Mouse (Mus musculus) 416B (cell line): Measurements from ENCODE around the gene Sec61g.
"Not testable (repeated sequence)": the region's sequence is repeated elsewhere in the genome, so short reads cannot be mapped to it uniquely, and the experiment has no call there.

ENCODE experiments used
- DNase-seq: peaks from one replicate; pipeline ENCODE4 v3.0.0; 2011; ENCODE audit warnings: low read depth

The Sec61g gene

DNA sequence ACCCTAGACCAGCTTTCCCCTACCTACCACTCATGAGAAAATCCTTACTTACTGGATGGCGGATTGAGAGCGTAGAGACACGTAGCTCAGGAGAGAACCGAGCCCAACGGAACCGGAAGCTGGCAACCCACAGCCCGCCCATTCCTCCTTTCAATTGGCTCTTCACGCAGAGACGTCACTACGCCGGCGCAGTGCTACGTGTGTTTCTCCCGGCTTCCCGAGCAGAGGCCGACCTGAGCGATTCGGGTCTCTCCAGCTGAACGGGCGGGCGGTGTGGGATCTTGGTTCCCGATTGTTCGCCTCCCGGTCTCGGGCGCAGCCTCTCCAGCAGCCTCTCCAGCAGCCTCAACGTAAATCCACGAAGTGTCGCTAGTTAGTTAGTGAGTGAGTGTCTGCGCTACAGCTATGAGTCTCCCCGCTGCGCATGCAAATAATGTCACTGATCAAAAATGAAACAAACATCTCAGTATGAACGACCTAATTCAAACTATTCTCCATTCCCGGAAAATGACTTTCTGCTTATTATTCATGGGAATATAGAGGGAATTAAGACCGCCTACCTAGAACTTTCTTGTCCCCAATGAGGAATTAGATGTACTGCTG is at the start of gene Sec61g:
Gene Sec61g (minus strand): TSS at position 433 of the 603 bp plus-strand sequence.
- DNase-seq: peak; percentile 91

DNA sequence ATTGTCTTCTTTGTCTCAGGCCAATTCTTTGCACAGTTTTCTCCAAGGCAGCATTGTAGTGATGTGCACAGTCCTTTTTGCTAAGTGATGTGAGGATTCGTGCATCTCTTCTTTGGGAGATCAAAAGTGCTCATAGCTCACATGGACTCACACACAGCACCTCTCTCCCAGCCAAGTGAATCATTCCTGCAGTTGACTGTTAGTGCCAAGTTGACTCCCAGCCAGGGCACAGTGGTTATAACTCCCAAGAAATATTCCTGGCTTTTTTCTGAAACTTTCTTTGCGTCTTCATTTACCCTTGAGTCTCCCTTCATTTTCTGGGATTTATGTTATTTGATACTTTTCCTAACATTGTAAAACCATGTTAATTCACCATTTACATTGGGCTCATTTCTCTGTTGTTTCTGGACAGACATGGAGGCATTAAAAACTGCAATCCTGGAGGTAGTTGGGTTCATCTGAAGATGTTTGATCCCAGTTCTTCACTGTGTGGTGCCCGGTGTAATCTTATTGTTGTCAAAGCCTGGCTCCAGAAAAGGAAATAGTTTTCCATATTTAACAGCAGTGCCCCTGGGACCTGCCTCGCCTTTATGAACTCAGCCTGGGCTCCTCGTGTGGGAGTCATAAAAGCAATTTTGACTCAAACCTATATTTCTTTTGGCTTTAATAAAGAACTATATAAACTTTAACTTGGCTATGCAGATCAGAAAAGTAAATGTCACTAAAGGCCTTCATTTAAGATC is 38.3 kb upstream of the Sec61g start:
- no peak for DNase-seq

DNA sequence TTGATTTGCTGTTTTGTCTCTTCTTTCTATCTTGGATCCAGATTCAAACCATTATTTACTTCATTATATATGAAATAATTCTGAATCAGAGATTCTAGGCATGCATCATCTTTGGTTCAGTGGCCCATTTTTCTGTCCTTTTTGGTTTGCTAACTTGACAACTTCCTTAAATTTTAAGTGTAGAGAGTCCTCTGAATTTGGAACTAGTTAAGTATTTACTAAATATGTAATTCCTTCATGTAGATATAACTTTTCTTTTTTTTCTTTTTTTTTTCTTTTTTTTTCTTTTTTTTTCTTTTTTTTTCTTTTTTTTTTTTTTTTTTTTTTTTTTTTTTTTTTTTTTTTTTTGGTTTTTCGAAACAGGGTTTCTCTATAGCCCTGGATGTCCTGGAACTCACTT is 29.1 kb upstream of the Sec61g start:
- DNase-seq: no peak

DNA sequence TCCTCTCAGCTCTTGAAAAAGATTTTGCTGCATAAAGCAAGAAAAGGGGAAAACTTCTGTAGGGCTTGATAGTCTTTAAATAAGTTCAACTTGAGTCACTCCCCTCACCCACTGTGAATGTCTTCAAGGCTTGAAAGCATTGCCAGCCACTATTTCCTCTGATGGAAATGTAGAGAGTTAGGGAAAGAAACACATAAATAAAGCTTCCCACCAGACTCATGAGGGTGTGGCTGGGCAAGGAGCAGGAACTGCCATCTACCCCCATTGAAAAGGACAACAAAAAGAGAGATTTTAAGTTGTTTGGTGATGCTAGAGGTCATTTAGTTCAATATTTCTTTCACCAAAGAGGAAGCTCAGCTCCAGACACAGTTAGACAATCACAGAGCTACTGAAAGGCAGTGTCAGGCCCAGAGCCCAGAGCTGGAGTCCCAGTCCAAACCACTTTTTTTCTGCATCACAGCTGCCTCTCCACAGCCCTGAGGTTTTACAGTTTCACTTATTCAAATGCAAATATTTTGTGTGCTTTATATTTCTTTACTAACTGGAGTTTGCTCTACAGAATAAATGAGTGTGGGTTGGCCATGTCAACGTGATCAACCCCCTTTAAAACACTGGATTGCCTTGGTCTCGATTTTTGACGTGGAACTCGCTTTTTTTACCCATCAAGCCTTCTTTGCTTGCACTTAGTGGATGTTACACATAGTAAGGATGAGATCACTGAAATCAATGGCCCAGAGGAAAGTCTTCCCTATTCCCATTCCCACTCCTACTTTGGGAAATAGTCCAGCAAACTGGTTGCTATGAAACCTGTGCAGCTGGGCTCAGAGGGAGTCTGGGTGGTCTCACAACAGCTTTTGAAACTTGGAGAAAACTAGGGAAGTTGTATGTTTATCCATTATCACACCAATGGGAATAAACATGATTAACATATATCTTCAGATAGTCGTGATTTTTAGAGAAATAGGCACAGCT is 26.6 kb upstream of the Sec61g start:
- no peak for DNase-seq

DNA sequence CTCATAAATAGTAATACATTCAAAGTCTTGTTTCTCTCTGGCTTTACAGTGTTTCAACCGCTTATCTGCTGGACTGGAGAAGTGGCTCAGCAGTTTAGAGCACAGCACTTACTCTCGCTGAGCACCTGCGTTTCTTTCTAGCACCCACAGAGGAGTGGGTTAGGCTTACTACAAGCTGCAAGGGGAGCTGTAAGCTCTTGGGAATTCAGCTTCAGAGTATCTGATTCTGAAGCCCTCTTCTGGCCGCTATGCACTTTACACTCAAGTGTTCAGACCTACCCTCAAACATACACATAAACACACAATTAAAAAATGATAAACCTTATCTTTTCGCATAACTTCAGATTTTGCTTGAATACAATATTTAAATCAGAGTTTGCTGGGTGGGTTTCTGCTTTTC is 24.6 kb upstream of the Sec61g start:
- peak; percentile 54 for DNase-seq

DNA sequence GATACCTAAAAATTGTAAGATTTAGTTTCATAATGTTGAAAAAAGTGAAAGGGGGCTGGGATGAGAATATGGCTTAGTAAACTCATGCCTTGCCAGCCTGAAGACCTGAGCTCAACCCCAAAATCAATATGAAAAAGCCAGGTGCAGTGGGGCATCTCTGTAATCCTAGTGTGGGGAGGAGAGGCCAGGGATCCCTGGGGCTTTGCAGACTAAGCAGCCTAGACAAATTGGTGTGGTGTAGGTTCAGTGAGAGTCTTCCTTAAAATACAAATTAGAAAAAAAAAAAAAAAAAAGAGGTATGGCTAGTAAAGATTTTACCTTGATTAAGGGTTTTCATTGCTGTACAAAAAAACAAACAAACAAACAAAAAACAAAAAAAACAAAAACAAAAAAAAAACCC is 20.6 kb upstream of the Sec61g start:
- DNase-seq: no peak

DNA sequence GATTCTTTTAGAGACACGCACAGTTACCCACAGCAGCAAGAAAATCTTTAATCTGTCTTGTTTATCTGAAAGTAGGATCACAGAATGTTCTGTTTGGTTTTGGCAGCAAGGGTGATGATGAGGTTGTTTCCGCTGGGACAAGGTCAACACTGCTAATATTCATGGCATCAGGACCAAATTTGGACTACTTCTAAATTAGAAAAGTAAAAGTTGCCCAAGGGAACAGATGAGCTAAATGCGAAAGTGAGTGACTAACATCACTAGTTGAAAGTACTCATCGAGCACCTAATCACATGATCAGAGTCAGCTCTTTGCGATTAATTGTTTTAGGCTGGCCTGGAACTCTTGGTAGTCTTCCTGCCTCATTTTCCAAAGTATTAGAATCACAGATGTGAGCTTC is 20.1 kb upstream of the Sec61g start:
- no peak for DNase-seq

DNA sequence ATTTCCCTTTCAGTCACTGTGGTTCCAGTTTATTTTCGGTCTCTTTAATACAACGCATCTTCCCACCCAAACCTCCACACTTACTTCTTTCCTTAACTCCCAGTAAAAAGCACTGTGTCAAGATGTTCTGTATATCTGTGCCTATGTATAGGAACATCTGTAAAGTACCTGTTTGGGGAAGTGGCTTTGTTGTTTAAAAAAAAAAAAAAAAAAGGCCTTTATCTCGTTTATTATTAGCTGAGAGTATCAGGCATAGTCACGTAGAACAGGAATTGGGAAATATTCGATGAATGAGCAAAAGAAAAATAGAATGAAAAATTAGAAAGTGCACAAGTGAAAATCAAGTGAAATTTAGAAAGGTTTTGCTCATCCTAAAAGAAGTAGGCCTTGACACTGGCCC is 19.5 kb upstream of the Sec61g start:
- DNase-seq: no peak

DNA sequence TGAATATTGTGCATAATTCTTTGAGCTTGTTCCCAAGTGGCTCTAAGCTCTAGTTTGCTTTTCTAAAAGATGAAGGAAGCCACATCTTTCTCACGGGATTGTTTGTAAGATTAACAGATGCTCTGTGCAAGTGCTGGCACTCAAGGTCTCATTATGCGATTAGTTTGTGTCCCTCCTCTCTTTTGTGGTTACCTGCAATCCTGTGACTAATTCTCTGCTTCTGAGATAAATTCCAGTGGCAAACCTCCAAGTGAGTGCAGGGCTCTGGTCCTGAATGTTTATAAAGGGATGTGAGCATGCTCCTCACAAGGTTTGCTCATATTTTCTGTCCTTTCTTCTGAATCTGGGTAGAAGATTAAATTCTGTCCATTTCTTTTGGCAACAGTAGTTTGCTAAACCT is 18.2 kb upstream of the Sec61g start:
- DNase-seq: peak; percentile 49

DNA sequence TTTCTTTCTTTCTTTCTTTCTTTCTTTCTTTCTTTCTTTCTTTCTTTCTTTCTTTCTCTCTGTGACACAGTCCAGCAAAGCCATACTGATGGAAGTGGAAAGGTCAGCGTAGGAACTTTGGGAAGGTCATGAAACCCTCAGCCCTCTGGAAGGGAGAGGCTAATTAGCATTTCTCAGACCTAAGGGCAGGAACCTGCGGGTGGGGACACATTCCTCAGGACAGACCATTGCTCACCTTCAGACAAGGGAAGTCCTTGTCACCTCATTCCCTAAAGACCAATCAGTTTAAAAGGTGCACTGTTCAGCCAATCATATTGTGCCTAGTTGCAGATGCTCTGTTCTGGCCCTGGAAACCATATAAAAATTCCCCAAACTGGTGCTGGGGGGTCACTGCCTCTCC is 17.4 kb upstream of the Sec61g start:
- no peak for DNase-seq

DNA sequence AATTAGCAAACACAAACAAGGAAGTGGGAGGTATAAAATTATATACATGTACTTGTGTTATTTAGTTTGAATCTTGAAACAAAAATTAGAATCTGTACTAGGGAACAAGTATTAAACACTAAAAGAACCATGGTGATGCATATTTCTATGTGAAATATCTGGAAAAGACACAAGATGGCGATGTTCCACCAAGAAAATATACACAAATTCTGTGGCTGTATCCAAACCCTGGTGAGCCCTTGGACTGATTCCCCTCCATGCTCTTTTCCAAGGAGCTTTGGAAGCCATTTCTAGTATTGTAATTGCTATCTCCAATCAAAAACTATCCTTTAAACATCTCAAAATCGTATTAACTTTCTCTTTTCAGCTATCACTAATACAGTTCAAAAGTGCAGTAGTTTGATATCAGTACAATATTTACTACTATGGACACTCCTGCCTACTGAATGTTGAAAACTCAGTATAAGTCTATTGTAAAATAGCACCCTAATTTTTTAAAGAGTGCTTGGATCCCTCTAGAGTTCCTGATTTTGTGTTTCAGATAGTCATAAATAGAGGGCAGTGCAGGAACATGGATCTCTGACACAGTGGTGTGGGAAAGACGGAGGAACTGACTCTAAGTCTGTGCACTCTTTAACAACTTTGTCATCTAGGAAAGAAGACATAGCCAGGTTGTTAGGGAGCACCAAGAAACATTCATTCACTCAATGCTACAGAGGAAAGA is 16.8 kb upstream of the Sec61g start:
- peak; percentile 57 for DNase-seq

DNA sequence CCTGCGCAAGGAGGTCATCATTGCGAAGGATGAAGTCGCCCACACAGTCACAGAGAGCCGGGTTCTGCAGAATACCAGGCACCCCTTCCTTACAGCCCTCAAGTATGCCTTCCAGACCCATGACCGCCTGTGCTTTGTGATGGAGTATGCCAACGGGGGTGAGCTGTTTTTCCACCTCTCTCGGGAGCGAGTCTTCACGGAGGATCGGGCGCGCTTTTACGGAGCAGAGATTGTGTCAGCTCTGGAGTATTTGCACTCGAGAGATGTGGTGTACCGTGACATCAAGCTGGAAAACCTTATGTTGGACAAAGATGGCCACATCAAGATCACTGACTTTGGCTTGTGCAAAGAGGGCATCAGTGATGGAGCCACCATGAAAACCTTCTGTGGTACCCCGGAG is 6.8 kb upstream of the Sec61g start:
- not testable (repeated sequence) for DNase-seq

DNA sequence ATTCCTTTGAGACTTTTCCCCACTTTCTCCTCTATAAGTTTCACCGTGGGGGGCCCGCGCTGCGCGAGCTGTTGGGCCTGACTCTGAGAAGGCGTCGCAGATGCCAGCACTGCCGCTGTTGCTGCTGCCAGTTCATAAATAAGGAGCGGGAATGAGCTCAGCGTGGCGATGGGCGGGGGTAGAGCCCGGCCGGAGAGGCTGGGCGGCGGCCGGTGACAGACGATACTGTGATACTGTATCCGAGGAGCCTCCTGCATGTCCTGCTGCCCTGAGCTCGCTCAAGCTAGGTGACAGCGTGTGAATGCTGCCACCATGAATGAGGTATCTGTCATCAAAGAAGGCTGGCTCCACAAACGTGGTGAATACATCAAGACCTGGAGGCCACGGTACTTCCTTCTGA is 5.9 kb upstream of the Sec61g start:
- DNase-seq: not testable (repeated sequence)

DNA sequence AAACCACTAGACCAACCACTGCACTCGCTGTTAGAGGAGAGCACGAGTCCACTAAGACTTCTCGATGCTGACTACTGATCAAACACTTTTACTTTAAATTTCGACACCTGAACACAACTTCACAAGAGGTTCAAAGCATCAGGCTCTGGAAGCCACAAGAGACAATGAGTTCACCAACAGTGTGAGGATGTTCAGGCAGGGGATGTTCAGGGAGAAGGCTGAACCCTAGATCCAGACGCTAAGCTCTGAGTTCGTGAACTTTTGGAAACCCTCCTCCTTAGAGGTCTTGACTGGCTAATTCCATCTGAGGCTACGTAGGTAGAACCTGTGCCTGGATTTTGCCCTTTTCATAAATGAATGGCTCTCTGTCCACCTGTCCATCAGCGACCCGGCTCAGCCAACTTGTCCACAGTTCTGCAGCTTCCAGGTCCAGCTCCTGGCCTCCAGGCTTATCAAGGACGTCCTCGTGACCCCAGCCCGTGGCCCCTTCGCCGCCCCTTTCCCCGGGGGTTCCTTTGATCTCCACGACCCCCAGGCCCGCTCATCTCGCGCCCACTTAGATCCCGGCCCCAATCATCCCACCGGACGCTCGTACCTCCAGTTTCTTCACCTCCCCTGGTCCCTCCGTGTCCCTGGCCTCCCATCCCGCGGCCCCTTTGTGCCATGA is 766 bp downstream of the Sec61g start:
- DNase-seq: peak; percentile 42

DNA sequence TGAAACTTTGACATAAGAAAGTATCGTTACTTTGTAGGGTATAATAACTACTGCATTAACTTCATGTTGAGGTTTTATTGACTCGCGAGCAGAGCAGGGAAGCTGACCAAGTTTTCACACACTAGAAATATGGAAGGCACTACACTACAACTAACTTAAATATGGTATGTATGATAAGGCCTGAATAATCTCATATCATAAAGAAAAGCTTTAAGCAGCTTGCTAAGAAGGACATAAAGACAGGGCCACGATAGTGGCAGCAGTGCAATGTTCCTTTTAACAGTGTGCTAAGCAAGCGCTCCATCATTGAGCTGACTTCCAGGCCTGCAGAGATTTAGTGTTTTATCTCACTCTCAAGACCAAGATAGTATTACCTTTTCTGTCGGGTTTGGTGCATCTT is 2.3 kb downstream of the Sec61g start:
- no peak for DNase-seq

DNA sequence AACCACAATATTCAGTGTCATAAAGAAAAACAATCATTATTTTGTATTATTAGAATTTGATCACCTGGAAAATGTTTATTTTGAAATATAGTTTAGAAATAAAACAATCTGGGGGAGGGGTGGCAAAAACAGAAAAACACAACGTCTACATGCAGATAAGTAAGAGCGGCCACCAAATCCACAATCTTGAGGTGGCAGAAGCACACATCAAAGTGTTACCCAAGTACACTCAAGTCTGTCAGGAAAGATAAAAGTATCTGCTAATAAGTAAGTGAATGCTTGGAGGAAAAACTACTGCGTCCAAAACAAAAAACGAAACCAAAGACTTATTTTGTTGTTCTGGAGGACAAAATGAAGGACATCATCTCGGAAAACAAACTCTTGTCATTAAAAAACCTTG is 5.1 kb downstream of the Sec61g start:
- no peak for DNase-seq

DNA sequence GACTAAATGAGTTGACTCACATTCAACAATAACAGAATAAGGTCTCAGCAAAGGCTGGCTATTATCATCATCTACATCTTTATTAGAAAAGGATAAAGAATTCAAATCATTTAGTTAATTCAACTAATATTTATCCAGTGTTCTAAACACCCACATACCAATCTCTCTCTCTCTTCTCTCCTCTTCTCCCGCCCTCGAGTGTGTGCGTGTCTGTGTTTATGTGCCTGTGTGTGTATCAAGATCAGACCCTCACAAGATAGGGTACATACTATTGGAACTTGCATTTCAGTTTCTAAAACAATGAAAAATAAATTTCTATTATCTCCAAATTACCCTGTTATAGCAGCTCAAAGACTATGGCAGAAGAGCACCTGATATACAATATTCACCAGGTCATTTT is 5.5 kb downstream of the Sec61g start:
- DNase-seq: no peak

DNA sequence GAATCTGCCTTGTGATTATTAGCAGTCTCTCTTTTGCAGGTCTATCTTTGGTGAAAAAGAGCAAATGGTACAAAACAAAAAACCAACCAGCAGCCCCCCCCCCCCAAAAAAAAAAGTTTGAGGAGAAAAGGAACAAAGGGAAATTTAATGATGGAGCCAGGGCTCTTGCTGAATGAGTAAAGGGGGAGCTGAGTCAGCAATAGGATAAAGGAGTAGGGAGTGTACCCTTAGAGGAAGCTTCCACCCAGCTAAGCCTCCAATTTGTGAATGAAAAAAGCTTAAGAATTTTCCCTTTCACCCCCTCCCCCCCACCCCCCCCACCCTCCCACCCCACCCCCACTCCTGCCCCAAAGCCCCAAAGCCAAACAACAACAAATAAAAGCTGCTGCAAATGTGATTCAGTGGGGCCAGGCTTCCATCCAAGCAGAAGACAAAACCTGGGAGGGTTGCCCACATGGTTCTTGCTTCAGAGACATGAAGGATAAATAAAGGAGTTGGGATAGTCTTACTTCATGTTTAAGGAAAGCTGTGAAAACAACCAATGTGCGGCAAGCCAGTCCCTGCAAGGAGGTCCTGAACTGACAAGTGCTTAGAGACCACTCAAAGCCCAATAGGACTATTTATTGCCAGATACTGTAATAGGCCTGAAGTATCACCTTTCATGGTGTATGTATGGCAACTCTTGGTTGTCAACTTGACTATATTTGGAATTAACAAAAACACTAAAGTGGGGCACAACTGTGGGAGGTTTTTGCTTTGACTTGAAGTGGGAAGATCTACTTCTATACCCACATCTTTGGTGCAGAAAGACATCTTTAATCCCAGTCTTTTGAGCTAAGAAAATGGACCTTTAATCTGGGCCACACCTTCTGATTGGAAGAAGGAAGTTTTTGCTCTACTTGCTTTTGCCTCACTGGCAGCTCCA is 9.3 kb downstream of the Sec61g start:
- DNase-seq: no peak
